Mouse (Mus musculus) MEL (cell line): Measurements from ENCODE around the gene Epb42. TPM values are rescaled to one million over a fixed set of nuclear protein-coding genes. Genes with fewer than 3 reads are reported as not detected.

Source experiments
- DNase-seq: peaks from one replicate; pipeline ENCODE4 v3.0.0; 2011; ENCODE audit warnings: low read depth, low spot score
- H3K27ac ChIP-seq: 2 replicates; pipeline ENCODE4 v1.5.1; 2012; ENCODE audit warnings: low read depth, mild to moderate bottlenecking, control low read depth, low read length, moderate library complexity; ENCODE audit not compliant: control insufficient read depth
- H3K27me3 ChIP-seq, 2 experiments: fragments of 150-350 bp in 1 of 2; sonication (generic) in 1 of 2; 2 replicates each; pipeline ENCODE4 v1.6.1; 2012; ENCODE audit warnings: low read length in 2 of 2, mild to moderate bottlenecking in 2 of 2, improper control_type of control experiment in 1 of 2, moderate library complexity in 1 of 2; ENCODE audit not compliant: insufficient read depth in 2 of 2, control insufficient read depth in 1 of 2
- H3K36me3 ChIP-seq, 2 experiments: 2 replicates each; pipeline ENCODE4 v1.6.1; 2012 to 2014; ENCODE audit warnings: low read length in 2 of 2, improper control_type of control experiment in 1 of 2, inconsistent platforms in 1 of 2, mild to moderate bottlenecking in 1 of 2; ENCODE audit not compliant: insufficient read depth in 2 of 2, control insufficient read depth in 1 of 2
- H3K4me1 ChIP-seq, 2 experiments: fragments of 150-350 bp in 1 of 2; sonication (generic) in 1 of 2; 2 replicates each; pipeline ENCODE4 v1.6.1; 2012; ENCODE audit warnings: low read length in 2 of 2, improper control_type of control experiment in 1 of 2, mild to moderate bottlenecking in 1 of 2; ENCODE audit not compliant: insufficient read depth in 2 of 2, control insufficient read depth in 1 of 2
- H3K4me3 ChIP-seq, 2 experiments: fragments of 150-350 bp in 1 of 2; sonication (generic) in 1 of 2; 2 replicates each; pipeline ENCODE4 v1.5.1; 2012; ENCODE audit warnings: low read depth in 2 of 2, low read length in 2 of 2, mild to moderate bottlenecking in 2 of 2, moderate library complexity in 2 of 2, control low read depth in 1 of 2, improper control_type of control experiment in 1 of 2; ENCODE audit not compliant: control insufficient read depth in 1 of 2, insufficient read depth in 1 of 2
- H3K79me2 ChIP-seq: 2 replicates; pipeline ENCODE4 v1.6.1; 2012; ENCODE audit warnings: mild to moderate bottlenecking, low read length, moderate library complexity; ENCODE audit not compliant: control insufficient read depth, poor library complexity, insufficient read depth
- H3K9ac ChIP-seq: 2 replicates; pipeline ENCODE4 v1.6.1; 2012; ENCODE audit warnings: low read depth, mild to moderate bottlenecking, control low read depth, low read length, moderate library complexity; ENCODE audit not compliant: control insufficient read depth, poor library complexity, severe bottlenecking
- H3K9me3 ChIP-seq: fragments of 150-350 bp; sonication (generic); replicated peaks from 2 replicates; pipeline ENCODE4 v1.6.1; 2012; ENCODE audit warnings: mild to moderate bottlenecking, low read length, improper control_type of control experiment, moderate library complexity; ENCODE audit not compliant: insufficient read depth
- BHLHE40 ChIP-seq: IDR thresholded peaks from 2 replicates; pipeline ENCODE4 v1.6.1; 2012; ENCODE audit warnings: low read depth, mild to moderate bottlenecking, inconsistent platforms, low read length, improper control_type of control experiment, borderline replicate concordance
- CHD1 ChIP-seq: IDR thresholded peaks from 2 replicates; pipeline ENCODE4 v1.6.1; 2012; ENCODE audit warnings: low read depth, mild to moderate bottlenecking, inconsistent platforms, low read length, improper control_type of control experiment
- CHD2 ChIP-seq: IDR thresholded peaks from 2 replicates; pipeline ENCODE4 v1.6.1; 2011; ENCODE audit warnings: low read length, improper control_type of control experiment
- CTCF ChIP-seq, 3 experiments: IDR thresholded peaks in 2 of 3; conservative IDR thresholded peaks in 1 of 3; 2 replicates each; pipeline ENCODE4 v1.5.1; 2011 to 2012; ENCODE audit warnings: low read length in 3 of 3, low read depth in 2 of 3, mild to moderate bottlenecking in 2 of 3, improper control_type of control experiment in 1 of 3, inconsistent platforms in 1 of 3, mixed read lengths in 1 of 3, moderate library complexity in 1 of 3; ENCODE audit not compliant: control insufficient read depth in 1 of 3, insufficient read depth in 1 of 3, poor library complexity in 1 of 3, severe bottlenecking in 1 of 3
- E2F4 ChIP-seq: IDR thresholded peaks from 2 replicates; pipeline ENCODE4 v1.6.1; 2011; ENCODE audit warnings: low read depth, low read length, improper control_type of control experiment, borderline replicate concordance
- ELF1 ChIP-seq: IDR thresholded peaks from 2 replicates; pipeline ENCODE4 v1.6.1; 2014; ENCODE audit warnings: low read depth, mild to moderate bottlenecking, inconsistent platforms, low read length, improper control_type of control experiment, moderate library complexity
- EP300 ChIP-seq, 2 experiments: IDR thresholded peaks; 2 replicates each; pipeline ENCODE4 v1.6.1; 2011; ENCODE audit warnings: improper control_type of control experiment in 2 of 2, low read length in 2 of 2, low read depth in 1 of 2, mild to moderate bottlenecking in 1 of 2
- ETS1 ChIP-seq: IDR thresholded peaks from 2 replicates; pipeline ENCODE4 v1.6.1; 2012; ENCODE audit warnings: low read depth, mild to moderate bottlenecking, inconsistent platforms, low read length, improper control_type of control experiment, moderate library complexity
- GABPA ChIP-seq: IDR thresholded peaks from 2 replicates; pipeline ENCODE4 v1.6.1; 2012; ENCODE audit warnings: low read depth, mild to moderate bottlenecking, inconsistent platforms, low read length, improper control_type of control experiment, moderate library complexity
- GATA1 ChIP-seq: IDR thresholded peaks from 2 replicates; pipeline ENCODE4 v1.6.1; 2011; ENCODE audit warnings: low read depth, low read length, improper control_type of control experiment
- HCFC1 ChIP-seq: IDR thresholded peaks from 2 replicates; pipeline ENCODE4 v1.6.1; 2012; ENCODE audit warnings: low read depth, mild to moderate bottlenecking, inconsistent platforms, low read length, improper control_type of control experiment, moderate library complexity
- JUND ChIP-seq: IDR thresholded peaks from 2 replicates; pipeline ENCODE4 v1.6.1; 2011; ENCODE audit warnings: low read depth, mild to moderate bottlenecking, improper control_type of control experiment, low read length
- KAT2A ChIP-seq: conservative IDR thresholded peaks from 2 replicates; pipeline ENCODE4 v1.6.1; 2012; ENCODE audit warnings: low read depth, low read length, improper control_type of control experiment, inconsistent platforms
- MAFK ChIP-seq: IDR thresholded peaks from 2 replicates; pipeline ENCODE4 v1.6.1; 2011; ENCODE audit warnings: low read depth, mild to moderate bottlenecking, low read length, improper control_type of control experiment, borderline replicate concordance
- MAX ChIP-seq: IDR thresholded peaks from 2 replicates; pipeline ENCODE4 v1.6.1; 2011; ENCODE audit warnings: low read length, improper control_type of control experiment
- MAZ ChIP-seq: IDR thresholded peaks from 2 replicates; pipeline ENCODE4 v1.6.1; 2012; ENCODE audit warnings: low read depth, mild to moderate bottlenecking, inconsistent platforms, low read length, improper control_type of control experiment
- MEF2A ChIP-seq: IDR thresholded peaks from 2 replicates; pipeline ENCODE4 v1.6.1; 2014; ENCODE audit warnings: low read depth, mild to moderate bottlenecking, inconsistent platforms, low read length, improper control_type of control experiment; ENCODE audit not compliant: poor library complexity, insufficient replicate concordance, severe bottlenecking; ENCODE audit errors: extremely low read depth
- MXI1 ChIP-seq: IDR thresholded peaks from 2 replicates; pipeline ENCODE4 v1.6.1; 2011; ENCODE audit warnings: mild to moderate bottlenecking, low read depth, low read length, improper control_type of control experiment
- MYC ChIP-seq: IDR thresholded peaks from 2 replicates; pipeline ENCODE4 v1.6.1; 2011; ENCODE audit warnings: low read depth, mild to moderate bottlenecking, low read length, improper control_type of control experiment, moderate library complexity
- NRF1 ChIP-seq: IDR thresholded peaks from 2 replicates; pipeline ENCODE4 v1.6.1; 2014; ENCODE audit warnings: low read depth, mild to moderate bottlenecking, inconsistent platforms, low read length, improper control_type of control experiment, moderate library complexity; ENCODE audit not compliant: poor library complexity, insufficient read depth, severe bottlenecking
- POLR2AphosphoS2 ChIP-seq: IDR thresholded peaks from 2 replicates; pipeline ENCODE4 v1.6.1; 2011; ENCODE audit warnings: low read length, improper control_type of control experiment
- POLR2AphosphoS5 ChIP-seq: IDR thresholded peaks from 2 replicates; pipeline ENCODE4 v1.6.1; 2012; ENCODE audit warnings: low read depth, borderline replicate concordance, mild to moderate bottlenecking, inconsistent platforms, low read length, moderate library complexity, mixed read lengths
- RAD21 ChIP-seq: IDR thresholded peaks from 2 replicates; pipeline ENCODE4 v1.6.1; 2011; ENCODE audit warnings: mild to moderate bottlenecking, low read depth, low read length, improper control_type of control experiment
- RCOR1 ChIP-seq: IDR thresholded peaks from 2 replicates; pipeline ENCODE4 v1.6.1; 2012; ENCODE audit warnings: low read depth, mild to moderate bottlenecking, inconsistent platforms, low read length, improper control_type of control experiment
- SMC3 ChIP-seq: IDR thresholded peaks from 2 replicates; pipeline ENCODE4 v1.6.1; 2011; ENCODE audit warnings: low read depth, low read length, improper control_type of control experiment
- TAL1 ChIP-seq: IDR thresholded peaks from 2 replicates; pipeline ENCODE4 v1.6.1; 2012; ENCODE audit warnings: mild to moderate bottlenecking, inconsistent platforms, low read length, moderate library complexity, mixed read lengths
- TCF12 ChIP-seq: IDR thresholded peaks from 2 replicates; pipeline ENCODE4 v1.6.1; 2014; ENCODE audit warnings: low read depth, mild to moderate bottlenecking, inconsistent platforms, low read length, improper control_type of control experiment, moderate library complexity
- UBTF ChIP-seq: IDR thresholded peaks from 2 replicates; pipeline ENCODE4 v1.6.1; 2012; ENCODE audit warnings: low read depth, mild to moderate bottlenecking, inconsistent platforms, low read length, improper control_type of control experiment, moderate library complexity, borderline replicate concordance; ENCODE audit not compliant: insufficient read depth
- USF1 ChIP-seq: IDR thresholded peaks from 2 replicates; pipeline ENCODE4 v1.6.1; 2014; ENCODE audit warnings: low read depth, mild to moderate bottlenecking, inconsistent platforms, low read length, improper control_type of control experiment, moderate library complexity
- USF2 ChIP-seq, 2 experiments: IDR thresholded peaks; 2 replicates each; pipeline ENCODE4 v1.6.1; 2011 to 2012; ENCODE audit warnings: improper control_type of control experiment in 2 of 2, low read length in 2 of 2, borderline replicate concordance in 1 of 2, inconsistent platforms in 1 of 2, low read depth in 1 of 2, mild to moderate bottlenecking in 1 of 2; ENCODE audit not compliant: insufficient read depth in 1 of 2
- ZC3H11A ChIP-seq: IDR thresholded peaks from 2 replicates; pipeline ENCODE4 v1.6.1; 2012; ENCODE audit warnings: low read depth, mild to moderate bottlenecking, inconsistent platforms, low read length, improper control_type of control experiment
- polyA plus RNA-seq, 2 experiments: library from polyadenylated mRNA; stranded (reverse) in 1 of 2; unstranded in 1 of 2; fragments of >175 nt in 1 of 2; fragments of >200 nt in 1 of 2; gene quantifications; 2 replicates each; pipeline versions ENCODE4 v1.2.1 to v1.2.4; 2012; ENCODE audit warnings: low replicate concordance in 2 of 2, low read depth in 1 of 2; ENCODE audit not compliant: insufficient read length in 2 of 2, insufficient read depth in 1 of 2, missing spikeins in 1 of 2
- total RNA-seq: library from RNA; depleted of rRNA; stranded (reverse); fragments of 300-350 nt; gene quantifications from 2 replicates; pipeline ENCODE4 v1.2.3, GENCODE M21; 2012

The Epb42 gene
- total and polyA plus RNA-seq, 3 experiments, result 2.3 to 2.9 TPM; not detected in 1

- TF ChIP-seq ELF1, result no peak
- no peak for TF ChIP-seq GATA1
- TF ChIP-seq GABPA, result no peak
- no peak for TF ChIP-seq USF1
- TF ChIP-seq UBTF, result no peak
- TF ChIP-seq ETS1, result no peak
- TF ChIP-seq JUND, result no peak
- no peak for TF ChIP-seq MAZ
- TF ChIP-seq MYC, result no peak
- no peak for TF ChIP-seq MAFK
- no peak for TF ChIP-seq SMC3
- TF ChIP-seq MEF2A, result no peak
- TF ChIP-seq RAD21, result no peak
- no peak for TF ChIP-seq NRF1
- no peak for TF ChIP-seq ZC3H11A
- no peak for TF ChIP-seq CHD1
- TF ChIP-seq USF2 (IDR thresholded peaks at IDR 0.05; ENCODE audit: borderline replicate concordance in 1 of 2, insufficient read depth in 1 of 2, low read depth in 1 of 2, low read length in 2 of 2), result no peak
- TF ChIP-seq MAX, result no peak
- no peak for TF ChIP-seq TAL1
- TF ChIP-seq POLR2AphosphoS5, result no peak
- Histone ChIP-seq H3K27ac (no peak overlapping the region), H3K4me3 (no peak overlapping the region), H3K4me1 (no peaks in the 10 kb centered on the region), H3K36me3 (no peaks in the 10 kb centered on the region), H3K27me3 (peaks cover 0 to 1% of the 10 kb centered on the region in 2 experiments; a peak in 1 of 4 replicates), H3K9ac (no peak overlapping the region), H3K79me2 (no peaks in the 10 kb centered on the region), H3K9me3 (no peaks in the 10 kb centered on the region)
- no peak for DNase-seq
These were observed 8.8 kb upstream of the Epb42 start for GRCm38 (mm10) chr2:121045653-121046052.

GRCm38 (mm10) chr2:121041098-121041497, 4.2 kb upstream of the Epb42 start:
- no peak overlapping the region for H3K4me3 ChIP-seq
- peak; percentile 72 for DNase-seq
- no peak overlapping the region for H3K27ac ChIP-seq
- no peak overlapping the region for H3K9ac ChIP-seq
- peaks cover 0 to 1% of the 10 kb centered on the region in 2 experiments; a peak in 1 of 4 replicates for H3K27me3 ChIP-seq
- no peaks in the 10 kb centered on the region for H3K79me2 ChIP-seq
- peaks cover 3 to 13% of the 10 kb centered on the region in 2 experiments for H3K4me1 ChIP-seq
- no peaks in the 10 kb centered on the region for H3K9me3 ChIP-seq
- peaks cover 0 to 9% of the 10 kb centered on the region in 2 experiments; a peak in 2 of 4 replicates for H3K36me3 ChIP-seq
- TF ChIP-seq CHD1 (no peak), MAX (no peak), CTCF (IDR thresholded peaks at IDR 0.05 in 2 of 3, conservative IDR thresholded peaks at IDR 0.05 in 1 of 3; ENCODE audit: control insufficient read depth in 1 of 3, insufficient read depth in 1 of 3, low read depth in 2 of 3, low read length in 3 of 3, poor library complexity in 1 of 3, severe bottlenecking in 1 of 3) (peak; percentile 64 to 79 (median 71)), ELF1 (no peak), JUND (no peak), RAD21 (peak; percentile 84), RCOR1 (no peak), TCF12 (0 out of 2 replicates have a peak, but pooled peaks have one; percentile 11), E2F4 (no peak), MYC (no peak), POLR2AphosphoS2 (no peak), CHD2 (no peak), GABPA (no peak), BHLHE40 (no peak), MXI1 (no peak), NRF1 (no peak), EP300 (IDR thresholded peaks at IDR 0.05; ENCODE audit: low read depth in 1 of 2, low read length in 2 of 2) (no peak), HCFC1 (no peak), KAT2A (no peak)
